Mouse (Mus musculus): Measurements from ENCODE around the gene Tmed11.
"Not testable (repeated sequence)": the region's sequence is repeated elsewhere in the genome, so short reads cannot be mapped to it uniquely, and the experiment has no call there.

Gene Tmed11

DNA sequence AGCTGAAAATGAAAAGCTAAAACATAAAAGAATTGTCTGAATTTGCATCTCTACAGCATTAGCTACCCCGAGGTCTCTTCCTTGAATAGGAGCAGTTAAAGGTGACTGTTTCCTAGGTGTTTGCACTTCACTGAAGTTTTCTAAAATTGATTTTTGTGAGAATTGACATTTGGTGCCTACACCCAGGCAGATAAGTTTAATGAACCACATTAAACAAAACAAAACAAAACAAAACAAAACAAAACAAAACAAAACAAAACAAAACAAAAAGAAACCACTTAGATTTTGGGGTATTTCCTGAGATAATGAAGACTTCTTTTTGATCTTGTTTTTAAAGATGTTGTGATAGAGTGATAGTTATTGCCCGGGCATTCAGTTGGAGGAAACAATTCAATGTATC, at the start of gene Tmed11:
Gene Tmed11, minus strand, starts transcription at position 101 of the 400 bp plus-strand sequence.
- DNase-seq (ENCODE audit: extremely low read depth, insufficient read length, low spot score): not testable (repeated sequence)

DNA sequence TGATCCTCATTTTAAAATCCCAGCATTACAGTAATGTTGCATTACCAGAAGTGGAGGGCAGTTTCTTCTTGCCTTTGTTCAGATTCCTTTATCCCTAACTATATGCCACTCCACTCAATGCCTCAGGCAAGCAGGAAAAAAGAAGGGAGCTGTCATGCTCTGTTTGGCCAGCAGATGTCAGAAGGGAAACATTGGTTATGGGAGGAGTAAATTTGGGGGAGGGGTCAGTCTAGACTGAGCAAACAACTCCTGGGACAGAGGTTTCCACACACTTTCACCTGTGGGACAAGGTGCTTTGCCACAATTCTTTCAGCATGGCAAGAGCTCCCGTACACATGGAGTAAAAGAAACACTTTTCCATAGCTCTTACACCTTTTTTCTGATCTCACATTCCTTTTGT, 41.0 kb upstream of the Tmed11 start:
- no peak for DNase-seq (ENCODE audit: extremely low read depth, insufficient read length, low spot score)

GRCm38 (mm10) chr5:108823276-108823675, 28.1 kb upstream of the Tmed11 start:
- no peak for DNase-seq (ENCODE audit: extremely low read depth, insufficient read length, low spot score)

GRCm38 (mm10) chr5:108808750-108809149, 13.6 kb upstream of the Tmed11 start, which contains the start of gene Vmn2r8:
Gene Vmn2r8 (minus strand): TSS chr5:108808850.
- DNase-seq (ENCODE audit: extremely low read depth, insufficient read length, low spot score): not testable (repeated sequence)

- no peak for DNase-seq (ENCODE audit: extremely low read depth, insufficient read length, low spot score)
Observed at GRCm38 (mm10) chr5:108803646-108804045, 8.5 kb upstream of the Tmed11 start.

GRCm38 (mm10) chr5:108790385-108790784, 4.8 kb downstream of the Tmed11 start:
- DNase-seq (ENCODE audit: extremely low read depth, insufficient read length, low spot score): not testable (repeated sequence)

DNA sequence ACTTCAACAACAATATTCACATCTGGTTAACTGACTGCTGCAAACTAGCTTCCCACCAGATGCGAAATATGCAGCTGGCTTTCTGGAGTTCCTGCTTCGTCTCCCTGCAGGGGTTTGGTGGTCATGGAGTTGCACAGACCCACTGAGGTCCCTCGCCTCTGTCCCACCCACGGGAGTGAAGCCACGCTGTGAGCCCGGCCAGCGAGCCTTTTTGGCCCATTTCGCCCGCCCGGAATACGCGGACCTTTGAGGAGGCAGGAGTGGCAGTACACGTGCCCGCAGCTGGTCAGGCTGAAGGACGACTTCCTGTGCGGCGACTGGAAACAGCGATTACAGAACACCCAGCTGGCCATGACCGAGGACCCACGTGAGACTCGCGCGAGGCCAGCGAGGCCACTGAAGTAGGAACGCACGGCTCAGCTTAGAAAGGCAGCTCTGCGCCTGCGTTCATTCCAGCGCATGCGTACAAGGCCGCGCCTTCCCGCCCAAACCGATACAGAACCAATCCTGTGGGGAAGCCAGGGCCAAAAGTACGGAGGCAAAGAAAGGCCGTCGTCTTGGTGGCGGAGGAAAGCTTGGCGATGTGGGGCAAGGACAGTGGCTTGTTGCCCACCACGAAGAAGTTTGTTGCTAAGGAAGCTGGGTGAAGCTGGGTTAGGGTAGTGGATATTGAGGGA, 20.4 kb downstream of the Tmed11 start, which contains the start of gene Rnf212:
Gene Rnf212, minus strand, starts transcription at position 353 of the 677 bp plus-strand sequence.
- DNase-seq (ENCODE audit: extremely low read depth, insufficient read length, low spot score): peak; percentile 5

GRCm38 (mm10) chr5:108760002-108760401, 35.2 kb downstream of the Tmed11 start:
- DNase-seq (ENCODE audit: extremely low read depth, insufficient read length, low spot score): no peak

GRCm38 (mm10) chr5:108758396-108758795, 36.8 kb downstream of the Tmed11 start:
- DNase-seq (ENCODE audit: extremely low read depth, insufficient read length, low spot score): no peak

- DNase-seq (ENCODE audit: extremely low read depth, insufficient read length, low spot score): not testable (repeated sequence)
Observed at GRCm38 (mm10) chr5:108751258-108751657, 43.9 kb downstream of the Tmed11 start.

- no peak for DNase-seq (ENCODE audit: extremely low read depth, insufficient read length, low spot score)
Observed at GRCm38 (mm10) chr5:108750328-108751210, 44.6 kb downstream of the Tmed11 start.

DNA sequence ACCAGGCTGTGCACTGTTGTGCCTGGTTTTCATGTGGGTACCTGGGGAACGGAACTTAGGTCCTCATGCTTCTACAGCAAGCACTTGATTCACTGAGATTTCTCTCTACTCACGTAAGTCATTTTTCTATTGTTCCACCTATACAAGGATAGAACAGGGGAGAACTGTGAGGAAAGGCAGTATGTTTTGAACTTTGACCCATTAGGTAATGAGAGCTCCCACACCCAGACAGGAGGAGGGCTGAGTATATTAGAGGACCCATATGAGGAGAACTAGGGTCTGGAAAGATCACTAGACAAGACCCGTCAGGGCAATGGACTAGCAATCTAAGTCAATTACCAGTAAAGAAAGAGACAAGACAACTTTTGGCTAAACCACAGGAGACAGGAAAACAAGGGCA, 50.5 kb downstream of the Tmed11 start:
- DNase-seq (ENCODE audit: extremely low read depth, insufficient read length, low spot score): no peak

GRCm38 (mm10) chr5:108743856-108744255, 51.3 kb downstream of the Tmed11 start:
- DNase-seq (ENCODE audit: extremely low read depth, insufficient read length, low spot score): no peak

DNA sequence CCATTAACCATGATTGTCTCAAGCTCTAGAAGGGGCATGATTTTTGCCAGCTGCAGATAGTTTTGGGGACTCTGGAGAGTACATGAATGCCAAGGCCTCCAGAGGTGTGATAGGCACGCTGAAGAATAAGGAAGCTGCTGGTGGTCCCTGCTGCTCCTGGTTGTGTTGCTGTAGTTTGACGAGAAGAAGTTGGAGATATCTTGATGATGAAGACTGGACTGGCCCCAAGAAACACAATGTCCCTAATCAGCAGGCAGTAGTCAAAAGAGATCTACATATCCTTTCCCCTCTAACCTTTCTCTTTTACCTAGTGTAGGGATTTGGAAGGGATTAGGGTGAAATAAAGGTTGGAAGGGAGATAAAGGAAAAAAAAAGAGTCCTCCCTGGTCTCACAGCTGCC, 52.6 kb downstream of the Tmed11 start:
- DNase-seq (ENCODE audit: extremely low read depth, insufficient read length, low spot score): no peak

DNA sequence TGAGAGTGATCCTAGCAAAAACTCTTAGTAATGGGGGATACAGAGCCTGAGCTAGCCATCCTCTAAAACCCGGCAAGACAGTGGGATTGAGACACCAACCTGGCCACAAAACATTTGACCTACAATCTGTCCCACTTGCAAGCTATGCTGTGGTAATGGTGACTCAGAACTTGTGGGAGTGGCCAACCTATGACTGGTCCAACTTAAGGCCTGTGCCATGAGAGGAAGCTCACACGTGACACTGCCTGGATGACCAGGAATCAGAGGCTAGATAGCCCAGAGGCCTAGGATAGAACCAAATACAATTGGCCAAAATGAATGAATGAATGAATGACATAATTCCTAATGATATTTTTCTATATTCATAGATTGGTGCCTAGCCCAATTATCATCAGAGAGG, 53.3 kb downstream of the Tmed11 start:
- DNase-seq (ENCODE audit: extremely low read depth, insufficient read length, low spot score): peak; percentile 46

GRCm38 (mm10) chr5:108727425-108727824, 67.7 kb downstream of the Tmed11 start:
- DNase-seq (ENCODE audit: extremely low read depth, insufficient read length, low spot score): no peak

Measured in 3134 (cell line).